ENCODE assay signal across 18 mouse cellular contexts in the genomic region with DNA sequence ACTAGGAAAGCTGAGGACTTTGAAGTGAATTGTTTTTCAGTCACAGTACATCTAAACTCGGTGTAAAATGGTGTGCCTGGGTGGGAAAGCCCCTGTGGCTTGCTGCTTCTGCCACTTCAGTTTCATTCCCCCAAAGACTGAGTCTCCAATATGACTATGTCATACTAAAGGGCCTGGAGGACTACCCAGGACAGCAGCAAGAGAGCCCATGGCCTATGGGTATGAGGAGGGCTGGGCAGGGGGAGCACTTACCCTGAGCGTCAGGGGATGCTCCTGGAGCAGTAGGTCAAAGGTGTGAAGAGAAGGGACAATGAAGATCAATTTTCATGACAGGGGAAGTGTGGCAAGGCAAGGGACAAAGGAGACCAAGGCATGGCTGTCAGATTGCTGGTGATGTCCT.
"Had no signal": no experiment of that assay in that cellular context is flagged by ENCODE, and none has a peak within 500 bp of the region (broad histone marks: within the 10 kb centered on the region; RNA-seq: fewer than 3 reads in every experiment).

No protein-coding gene starts in this region.

- H3K4me3 ChIP-seq: liver, embryonic 15.5 days; lung, embryonic 15.5 days; megakaryocyte, embryonic 14.5 days; midbrain, embryonic 13.5 days; midbrain, embryonic 15.5 days; neural tube, embryonic 13.5 days; stomach, embryonic 15.5 days had no signal

- H3K27me3 ChIP-seq: lung, embryonic 15.5 days; megakaryocyte, embryonic 14.5 days; midbrain, embryonic 13.5 days; midbrain, embryonic 15.5 days; neural tube, embryonic 13.5 days; stomach, embryonic 15.5 days had no signal

- ATAC-seq: liver, postnatal 0 days; lung, postnatal 0 days; midbrain, embryonic 13.5 days; midbrain, embryonic 15.5 days had no signal

- H3K9ac ChIP-seq: liver, embryonic 15.5 days; liver, postnatal 0 days; lung, embryonic 15.5 days; midbrain, embryonic 15.5 days; neural tube, embryonic 13.5 days; stomach, embryonic 15.5 days had no signal

- H3K4me2 ChIP-seq: liver, embryonic 15.5 days; lung, embryonic 15.5 days; midbrain, embryonic 11.5 days; midbrain, embryonic 13.5 days; midbrain, embryonic 15.5 days; neural tube, embryonic 13.5 days; stomach, embryonic 15.5 days had no signal

- DNase-seq: liver, postnatal 0 days; lung, adult 2 months; lung, postnatal 14 days; lung, postnatal 36 days; right cerebral cortex, postnatal 14 days; thymus, postnatal 14 days; thymus, postnatal 36 days had no signal

- H3K27ac ChIP-seq: liver, embryonic 15.5 days; lung, embryonic 15.5 days; macrophage; midbrain, embryonic 13.5 days; midbrain, embryonic 15.5 days; neural tube, embryonic 13.5 days; stomach, embryonic 15.5 days; stomach, postnatal 0 days had no signal

- H3K9me3 ChIP-seq: liver, embryonic 15.5 days; lung, embryonic 15.5 days; megakaryocyte, embryonic 14.5 days; midbrain, embryonic 13.5 days; midbrain, embryonic 15.5 days; neural tube, embryonic 13.5 days; stomach, embryonic 15.5 days had no signal
